Mouse (Mus musculus): ENCODE results near the gene Slx4ip.

DNA sequence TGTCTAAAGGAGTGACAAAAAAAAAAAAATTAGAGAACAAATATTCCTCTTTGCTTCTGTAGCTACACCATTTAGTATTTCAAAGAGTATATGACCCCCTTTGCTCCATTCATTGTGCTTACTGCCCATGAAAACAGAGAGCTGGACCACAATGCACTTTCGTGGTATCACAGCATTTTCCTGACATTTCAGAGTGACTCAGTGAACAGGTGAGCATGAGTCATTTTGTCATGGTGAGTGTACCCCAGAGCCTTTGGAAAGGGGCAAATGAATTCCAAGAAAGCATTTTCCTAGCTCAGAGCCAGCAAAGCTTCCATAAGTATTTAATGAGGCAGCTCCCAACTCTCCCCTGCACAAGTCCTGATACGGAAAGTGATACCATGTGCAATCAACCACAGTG, 153.1 kb downstream of the Slx4ip start:
- no peak for TF ChIP-seq KAT2A (conservative IDR thresholded peaks at IDR 0.05; ENCODE audit: low read depth, low read length)
- TF ChIP-seq TAL1 (IDR thresholded peaks at IDR 0.05; ENCODE audit: low read length): no peak
- no peak for TF ChIP-seq CTCF (IDR thresholded peaks at IDR 0.05 in 2 of 3, conservative IDR thresholded peaks at IDR 0.05 in 1 of 3; ENCODE audit: control insufficient read depth in 1 of 3, insufficient read depth in 1 of 3, low read depth in 2 of 3, low read length in 3 of 3, poor library complexity in 1 of 3, severe bottlenecking in 1 of 3)
- no peak for TF ChIP-seq EP300 (IDR thresholded peaks at IDR 0.05; ENCODE audit: low read depth in 1 of 2, low read length in 2 of 2)
- TF ChIP-seq ZC3H11A (IDR thresholded peaks at IDR 0.05; ENCODE audit: low read depth, low read length): no peak
- TF ChIP-seq RAD21 (IDR thresholded peaks at IDR 0.05; ENCODE audit: low read depth, low read length): no peak
- TF ChIP-seq USF1 (IDR thresholded peaks at IDR 0.05; ENCODE audit: low read depth, low read length): no peak
- no peak for TF ChIP-seq TBP (IDR thresholded peaks at IDR 0.05; ENCODE audit: low read depth, low read length)
- TF ChIP-seq MAZ (IDR thresholded peaks at IDR 0.05; ENCODE audit: low read depth, low read length): no peak
- no peak for TF ChIP-seq POLR2A (IDR thresholded peaks at IDR 0.05; ENCODE audit: control insufficient read depth in 1 of 2, insufficient read depth in 1 of 2, low read depth in 1 of 2, low read length in 2 of 2, poor library complexity in 1 of 2)
- TF ChIP-seq ZMIZ1 (IDR thresholded peaks at IDR 0.05; ENCODE audit: low read depth, low read length): no peak
- TF ChIP-seq SMC3 (IDR thresholded peaks at IDR 0.05; ENCODE audit: low read depth, low read length): no peak
- no peak for TF ChIP-seq CHD2 (IDR thresholded peaks at IDR 0.05; ENCODE audit: low read length)
- TF ChIP-seq NRF1 (IDR thresholded peaks at IDR 0.05; ENCODE audit: insufficient read depth, low read depth, low read length, poor library complexity, severe bottlenecking): no peak

Measured in MEL (cell line).